Mouse (Mus musculus): ENCODE measurements around the gene Adk. TPM values are rescaled to one million over a fixed set of nuclear protein-coding genes. Genes with fewer than 3 reads are reported as not detected.

Gene Adk
- polyA plus RNA-seq, 1 experiment: 1.0 TPM

GRCm38 (mm10) chr14:21278907-21279535 is 226.6 kb downstream of the Adk start:
- H3K9me3 ChIP-seq (ENCODE audit: control insufficient read depth, low read length): no peaks in the 10 kb centered on the region
- no peak for TF ChIP-seq TAL1 (IDR thresholded peaks at IDR 0.05; ENCODE audit: low read length)
- TF ChIP-seq GATA1 (IDR thresholded peaks at IDR 0.05; ENCODE audit: low read length): no peak
- no peaks in the 10 kb centered on the region for H3K27me3 ChIP-seq (ENCODE audit: control insufficient read depth)
- H3K4me3 ChIP-seq (replicated peaks): no peak overlapping the region
- no peaks in the 10 kb centered on the region for H3K4me1 ChIP-seq (ENCODE audit: control insufficient read depth)
- peaks cover 3% of the 10 kb centered on the region; the same call in 1 of the 2 replicates for H3K36me3 ChIP-seq (ENCODE audit: control insufficient read depth)

DNA sequence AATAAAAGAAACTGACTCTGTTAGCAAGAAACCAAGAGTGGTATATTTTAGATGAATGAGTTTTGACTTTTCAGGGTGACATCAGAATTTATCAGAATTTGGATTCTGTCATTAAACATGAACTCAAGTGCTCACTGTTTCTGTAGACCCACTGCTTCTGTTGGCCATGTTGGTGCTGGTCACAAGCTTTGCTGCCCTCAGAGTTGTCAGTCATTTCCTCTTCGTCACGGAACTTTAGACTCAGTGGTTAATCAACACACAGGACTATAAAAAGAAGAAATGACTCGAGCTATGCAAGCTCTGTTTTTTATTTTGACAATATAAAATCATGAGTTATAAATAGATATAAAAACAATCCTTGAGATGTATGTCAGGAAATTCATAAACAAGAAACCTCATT is 228.1 kb downstream of the Adk start:
- H3K36me3 ChIP-seq (ENCODE audit: control insufficient read depth): peaks cover 3% of the 10 kb centered on the region; the same call in 1 of the 2 replicates
- H3K4me1 ChIP-seq (ENCODE audit: control insufficient read depth): no peaks in the 10 kb centered on the region
- H3K4me3 ChIP-seq (replicated peaks): no peak overlapping the region
- no peaks in the 10 kb centered on the region for H3K27me3 ChIP-seq (ENCODE audit: control insufficient read depth)
- H3K9me3 ChIP-seq (ENCODE audit: control insufficient read depth, low read length): no peaks in the 10 kb centered on the region
- no peak for TF ChIP-seq GATA1 (IDR thresholded peaks at IDR 0.05; ENCODE audit: low read length)
- TF ChIP-seq TAL1 (IDR thresholded peaks at IDR 0.05; ENCODE audit: low read length): no peak

DNA sequence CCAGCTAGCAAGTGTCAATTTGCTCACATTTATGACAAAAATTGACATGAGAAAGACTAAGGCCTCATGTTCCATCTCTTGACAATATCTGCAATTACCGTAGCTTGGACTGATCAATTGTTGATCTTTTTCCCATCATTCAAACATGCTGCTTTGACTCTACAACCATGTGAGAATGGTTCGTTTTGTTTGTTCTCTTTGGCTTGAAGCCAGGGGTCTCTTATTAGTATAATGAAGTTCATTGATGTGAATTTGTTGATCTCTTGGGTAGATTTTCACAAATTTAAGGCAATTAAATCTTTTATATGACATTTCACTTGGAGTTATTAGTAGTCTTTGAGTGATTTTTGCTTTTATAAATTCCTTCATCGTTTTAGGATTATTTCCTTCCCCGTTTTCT is 229.1 kb downstream of the Adk start:
- TF ChIP-seq TAL1 (IDR thresholded peaks at IDR 0.05; ENCODE audit: low read length) (no peak), GATA1 (IDR thresholded peaks at IDR 0.05; ENCODE audit: low read length) (no peak)
- no peak overlapping the region for H3K4me3 ChIP-seq (replicated peaks)
- H3K4me1 ChIP-seq (ENCODE audit: control insufficient read depth): no peaks in the 10 kb centered on the region

GRCm38 (mm10) chr14:21284116-21284515 is 231.7 kb downstream of the Adk start:
- Histone ChIP-seq H3K9me3 (ENCODE audit: control insufficient read depth, low read length) (no peaks in the 10 kb centered on the region), H3K36me3 (ENCODE audit: control insufficient read depth) (peaks cover 3% of the 10 kb centered on the region; the same call in 1 of the 2 replicates), H3K27me3 (ENCODE audit: control insufficient read depth) (no peaks in the 10 kb centered on the region), H3K4me1 (ENCODE audit: control insufficient read depth) (no peaks in the 10 kb centered on the region), H3K4me3 (replicated peaks) (no peak overlapping the region)
- TF ChIP-seq GATA1 (IDR thresholded peaks at IDR 0.05; ENCODE audit: low read length) (no peak), TAL1 (IDR thresholded peaks at IDR 0.05; ENCODE audit: low read length) (no peak)

More for the DNA sequence above, 229.1 kb downstream of the Adk start:
- peaks cover 3% of the 10 kb centered on the region; the same call in 1 of the 2 replicates for H3K36me3 ChIP-seq (ENCODE audit: control insufficient read depth)
- no peaks in the 10 kb centered on the region for H3K27me3 ChIP-seq (ENCODE audit: control insufficient read depth)
- H3K9me3 ChIP-seq (ENCODE audit: control insufficient read depth, low read length): no peaks in the 10 kb centered on the region

DNA sequence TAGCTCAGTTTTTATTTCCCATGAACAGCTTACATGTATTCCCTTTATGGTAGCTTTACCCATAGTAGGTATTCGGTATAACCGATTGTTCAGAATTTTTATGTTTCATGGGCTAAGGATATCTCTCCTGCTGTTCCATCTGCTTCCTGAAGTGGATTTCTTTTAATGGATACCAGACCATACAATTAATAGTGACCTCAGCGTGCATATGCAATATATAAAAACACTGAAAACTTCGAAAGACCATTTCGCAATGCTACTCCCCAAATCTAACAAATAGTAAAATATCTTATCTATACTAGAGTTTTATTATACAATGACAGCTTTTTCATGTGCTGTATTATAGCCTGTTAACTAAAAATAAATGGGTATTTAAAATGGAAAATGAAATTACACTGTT is 232.5 kb downstream of the Adk start:
- H3K27me3 ChIP-seq (ENCODE audit: control insufficient read depth): no peaks in the 10 kb centered on the region
- H3K4me3 ChIP-seq (replicated peaks): no peak overlapping the region
- H3K9me3 ChIP-seq (ENCODE audit: control insufficient read depth, low read length): no peaks in the 10 kb centered on the region
- no peaks in the 10 kb centered on the region for H3K4me1 ChIP-seq (ENCODE audit: control insufficient read depth)
- TF ChIP-seq GATA1 (IDR thresholded peaks at IDR 0.05; ENCODE audit: low read length) (no peak), TAL1 (IDR thresholded peaks at IDR 0.05; ENCODE audit: low read length) (no peak)
- H3K36me3 ChIP-seq (ENCODE audit: control insufficient read depth): peaks cover 3% of the 10 kb centered on the region; the same call in 1 of the 2 replicates

DNA sequence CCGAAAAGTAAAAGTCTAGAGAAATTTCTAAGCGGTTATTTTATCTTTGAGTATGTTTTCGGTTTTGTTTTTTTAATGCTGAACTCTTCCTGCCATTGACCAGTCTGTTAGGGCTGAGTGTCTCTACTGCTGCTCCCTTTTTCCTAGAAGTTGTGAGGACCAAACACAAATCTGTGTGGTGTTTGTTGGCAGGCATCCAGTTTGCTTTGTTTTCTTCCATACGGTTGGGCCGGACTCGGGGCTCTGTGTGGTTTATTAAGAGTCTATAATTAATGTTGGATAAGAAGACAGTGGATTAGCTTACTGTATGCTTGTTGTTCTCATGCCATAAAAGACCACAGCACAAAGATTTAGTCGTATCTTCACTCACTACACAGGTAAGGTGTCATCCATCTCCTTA is 233.9 kb downstream of the Adk start:
- Histone ChIP-seq H3K9me3 (ENCODE audit: control insufficient read depth, low read length) (no peaks in the 10 kb centered on the region), H3K4me3 (replicated peaks) (no peak overlapping the region), H3K27me3 (ENCODE audit: control insufficient read depth) (no peaks in the 10 kb centered on the region), H3K4me1 (ENCODE audit: control insufficient read depth) (no peaks in the 10 kb centered on the region), H3K36me3 (ENCODE audit: control insufficient read depth) (peaks cover 3% of the 10 kb centered on the region; the same call in 1 of the 2 replicates)
- TF ChIP-seq TAL1 (IDR thresholded peaks at IDR 0.05; ENCODE audit: low read length): no peak
- TF ChIP-seq GATA1 (IDR thresholded peaks at IDR 0.05; ENCODE audit: low read length): no peak

- no peaks in the 10 kb centered on the region for H3K9me3 ChIP-seq (ENCODE audit: control insufficient read depth, low read length)
- no peak overlapping the region for H3K4me3 ChIP-seq (replicated peaks)
- no peaks in the 10 kb centered on the region for H3K4me1 ChIP-seq (ENCODE audit: control insufficient read depth)
- no peaks in the 10 kb centered on the region for H3K36me3 ChIP-seq (ENCODE audit: control insufficient read depth)
- TF ChIP-seq TAL1 (IDR thresholded peaks at IDR 0.05; ENCODE audit: low read length) (no peak), GATA1 (IDR thresholded peaks at IDR 0.05; ENCODE audit: low read length) (no peak)
- no peaks in the 10 kb centered on the region for H3K27me3 ChIP-seq (ENCODE audit: control insufficient read depth)
These were observed 235.5 kb downstream of the Adk start for GRCm38 (mm10) chr14:21287726-21288442.

GRCm38 (mm10) chr14:21299743-21300142 is 247.4 kb downstream of the Adk start:
- H3K27me3 ChIP-seq (ENCODE audit: control insufficient read depth): no peaks in the 10 kb centered on the region
- H3K9me3 ChIP-seq (ENCODE audit: control insufficient read depth, low read length): no peaks in the 10 kb centered on the region
- H3K4me1 ChIP-seq (ENCODE audit: control insufficient read depth): no peaks in the 10 kb centered on the region
- no peak overlapping the region for H3K4me3 ChIP-seq (replicated peaks)
- H3K36me3 ChIP-seq (ENCODE audit: control insufficient read depth): peaks cover 2% of the 10 kb centered on the region
- no peak for TF ChIP-seq TAL1 (IDR thresholded peaks at IDR 0.05; ENCODE audit: low read length)
- no peak for TF ChIP-seq GATA1 (IDR thresholded peaks at IDR 0.05; ENCODE audit: low read length)

- no peak for TF ChIP-seq TAL1 (IDR thresholded peaks at IDR 0.05; ENCODE audit: low read length)
- no peak for TF ChIP-seq GATA1 (IDR thresholded peaks at IDR 0.05; ENCODE audit: low read length)
- Histone ChIP-seq H3K36me3 (ENCODE audit: control insufficient read depth) (peaks cover 7% of the 10 kb centered on the region), H3K4me3 (replicated peaks) (no peak overlapping the region), H3K27me3 (ENCODE audit: control insufficient read depth) (no peaks in the 10 kb centered on the region), H3K9me3 (ENCODE audit: control insufficient read depth, low read length) (no peaks in the 10 kb centered on the region), H3K4me1 (ENCODE audit: control insufficient read depth) (no peaks in the 10 kb centered on the region)
These were observed 252.4 kb downstream of the Adk start for GRCm38 (mm10) chr14:21304815-21305214.

All from erythroblast, embryonic 14.5 days (primary cell).